Mouse (Mus musculus): ENCODE results near the gene Trim30c.

GRCm38 (mm10) chr7:104398492-104398891, 2.1 kb downstream of the Trim30c start:
- TF ChIP-seq CTCF (IDR thresholded peaks at IDR 0.05; ENCODE audit: borderline replicate concordance, control insufficient read depth, extremely low read depth, insufficient read depth, low read length, poor library complexity): no peak
- no peak for TF ChIP-seq POLR2A (IDR thresholded peaks at IDR 0.05; ENCODE audit: control insufficient read depth, extremely low read depth, insufficient read depth, low read length, poor library complexity)
